Mouse (Mus musculus): Measurements from ENCODE around the gene Tbc1d10c.

GRCm38 (mm10) chr19:4163543-4163887, 27.6 kb downstream of the Tbc1d10c start:
- TF ChIP-seq POLR2A (IDR thresholded peaks at IDR 0.05; ENCODE audit: control insufficient read depth, low read depth, low read length) (no peak), CTCF (IDR thresholded peaks at IDR 0.05; ENCODE audit: control insufficient read depth, insufficient read depth, insufficient replicate concordance, low read depth, low read length) (no peak)
